Mouse (Mus musculus) heart, postnatal 0 days (tissue): ENCODE results near the gene Mien1.

Experiments
- CTCF ChIP-seq: IDR thresholded peaks from 2 replicates; pipeline ENCODE4 v1.5.1; 2016; ENCODE audit warnings: antibody characterized with exemption, control low read depth, low read depth
- EP300 ChIP-seq: IDR thresholded peaks from 2 replicates; pipeline ENCODE4 v1.6.1; 2016; ENCODE audit warnings: antibody characterized with exemption, low read depth

- TF ChIP-seq CTCF (no peak), EP300 (no peak)
Observed at GRCm38 (mm10) chr11:98479940-98480497, 41.2 kb upstream of the Mien1 start.
